Mouse (Mus musculus) MEL (cell line): ENCODE data around the gene Atg13.

ENCODE experiments used
- CTCF ChIP-seq, 3 experiments: IDR thresholded peaks in 2 of 3; conservative IDR thresholded peaks in 1 of 3; 2 replicates each; pipeline ENCODE4 v1.5.1; 2011 to 2012; ENCODE audit warnings: low read length in 3 of 3, low read depth in 2 of 3, mild to moderate bottlenecking in 2 of 3, improper control_type of control experiment in 1 of 3, inconsistent platforms in 1 of 3, mixed read lengths in 1 of 3, moderate library complexity in 1 of 3; ENCODE audit not compliant: control insufficient read depth in 1 of 3, insufficient read depth in 1 of 3, poor library complexity in 1 of 3, severe bottlenecking in 1 of 3
- EP300 ChIP-seq, 2 experiments: IDR thresholded peaks; 2 replicates each; pipeline ENCODE4 v1.6.1; 2011; ENCODE audit warnings: improper control_type of control experiment in 2 of 2, low read length in 2 of 2, low read depth in 1 of 2, mild to moderate bottlenecking in 1 of 2
- GATA1 ChIP-seq: IDR thresholded peaks from 2 replicates; pipeline ENCODE4 v1.6.1; 2011; ENCODE audit warnings: low read depth, low read length, improper control_type of control experiment
- MAZ ChIP-seq: IDR thresholded peaks from 2 replicates; pipeline ENCODE4 v1.6.1; 2012; ENCODE audit warnings: low read depth, mild to moderate bottlenecking, inconsistent platforms, low read length, improper control_type of control experiment
- POLR2A ChIP-seq, 2 experiments: IDR thresholded peaks; 2 replicates each; pipeline ENCODE4 v1.6.1; 2011 to 2012; ENCODE audit warnings: low read length in 2 of 2, mild to moderate bottlenecking in 2 of 2, control low read depth in 1 of 2, improper control_type of control experiment in 1 of 2, low read depth in 1 of 2, moderate library complexity in 1 of 2; ENCODE audit not compliant: control insufficient read depth in 1 of 2, insufficient read depth in 1 of 2, poor library complexity in 1 of 2
- POLR2AphosphoS5 ChIP-seq: IDR thresholded peaks from 2 replicates; pipeline ENCODE4 v1.6.1; 2012; ENCODE audit warnings: low read depth, borderline replicate concordance, mild to moderate bottlenecking, inconsistent platforms, low read length, moderate library complexity, mixed read lengths
- ZKSCAN1 ChIP-seq: IDR thresholded peaks from 2 replicates; pipeline ENCODE4 v1.6.1; 2012; ENCODE audit warnings: low read depth, mild to moderate bottlenecking, inconsistent platforms, low read length, improper control_type of control experiment, moderate library complexity
- ZNF384 ChIP-seq: IDR thresholded peaks from 2 replicates; pipeline ENCODE4 v1.6.1; 2012; ENCODE audit warnings: low read depth, mild to moderate bottlenecking, inconsistent platforms, low read length, improper control_type of control experiment

GRCm38 (mm10) chr2:91714921-91715320 lies 4.5 kb upstream of the Atg13 start:
- TF ChIP-seq MAZ (no peak), POLR2A (IDR thresholded peaks at IDR 0.05; ENCODE audit: control insufficient read depth in 1 of 2, insufficient read depth in 1 of 2, low read depth in 1 of 2, low read length in 2 of 2, poor library complexity in 1 of 2) (no peak), ZKSCAN1 (no peak), POLR2AphosphoS5 (no peak), CTCF (IDR thresholded peaks at IDR 0.05 in 2 of 3, conservative IDR thresholded peaks at IDR 0.05 in 1 of 3; ENCODE audit: control insufficient read depth in 1 of 3, insufficient read depth in 1 of 3, low read depth in 2 of 3, low read length in 3 of 3, poor library complexity in 1 of 3, severe bottlenecking in 1 of 3) (no peak), ZNF384 (no peak), EP300 (IDR thresholded peaks at IDR 0.05; ENCODE audit: low read depth in 1 of 2, low read length in 2 of 2) (no peak), GATA1 (no peak)
